ENCODE assay signal across 15 mouse cellular contexts in the genomic region with DNA sequence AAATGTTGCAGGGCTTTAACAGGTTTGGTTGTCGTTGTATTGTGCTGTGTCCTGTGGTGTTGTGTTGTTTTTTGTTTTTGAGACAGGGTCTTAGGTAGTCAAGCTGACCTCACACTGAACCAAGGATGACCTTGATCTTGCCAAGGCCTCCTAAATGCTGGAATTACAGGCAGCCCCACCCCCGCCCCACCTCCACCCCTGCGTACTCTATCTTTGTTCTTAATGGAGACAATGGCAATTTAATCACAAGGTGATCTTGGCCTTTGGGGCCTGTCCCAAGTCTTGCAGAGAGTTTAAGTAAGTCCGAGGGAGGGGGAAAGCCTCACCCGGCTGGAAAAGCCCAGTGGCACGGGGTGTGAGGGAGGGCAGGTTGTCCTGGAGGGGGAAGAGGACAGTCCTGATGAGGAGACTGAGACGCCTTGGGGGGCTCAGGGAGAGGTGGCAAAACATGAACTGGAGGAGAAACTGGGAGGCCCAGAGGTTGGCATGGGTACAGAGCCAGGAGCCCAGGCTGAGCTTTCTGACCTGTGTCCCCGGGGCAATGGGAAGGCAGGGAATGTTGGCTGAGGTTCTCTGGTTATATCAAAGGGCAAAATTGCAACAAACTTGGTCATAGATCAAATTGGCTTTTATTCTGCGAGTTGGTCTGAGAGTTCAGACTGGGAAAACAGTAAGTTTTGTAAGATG. TPM values are rescaled to one million over a fixed set of nuclear protein-coding genes. Genes with fewer than 3 reads are reported as not detected.
DNase-seq lines count a peak whose midpoint lies in the region; ATAC-seq and TF ChIP-seq lines count a peak whose summit lies in the region.
"Had no signal": no experiment of that assay in that cellular context is flagged by ENCODE, and none has a peak within 500 bp of the region (broad histone marks: within the 10 kb centered on the region; RNA-seq: fewer than 3 reads in every experiment).

No protein-coding gene starts in this region.

- no peaks in the 10 kb centered on the region for H3K4me1 ChIP-seq in forebrain, embryonic 11.5 days (replicated peaks; ENCODE audit: control insufficient read depth, insufficient read depth, low read length)
- no peaks in the 10 kb centered on the region for H3K4me1 ChIP-seq in forebrain, embryonic 12.5 days
- no peaks in the 10 kb centered on the region for H3K4me1 ChIP-seq in heart, adult 2 months (ENCODE audit: control insufficient read depth, insufficient read depth, low read length)
- H3K4me1 ChIP-seq: forebrain, embryonic 15.5 days; liver, embryonic 12.5 days had no signal

- H3K9ac ChIP-seq in forebrain, embryonic 11.5 days (ENCODE audit: low read length), result no peak overlapping the region
- no peak overlapping the region for H3K9ac ChIP-seq in forebrain, embryonic 12.5 days
- H3K9ac ChIP-seq in heart, adult 2 months (ENCODE audit: low read depth, low read length), result no peak overlapping the region
- H3K9ac ChIP-seq: forebrain, embryonic 15.5 days; liver, embryonic 12.5 days had no signal

- H3K36me3 ChIP-seq in forebrain, embryonic 11.5 days (ENCODE audit: control insufficient read depth, insufficient read depth, low read length), result no peaks in the 10 kb centered on the region
- H3K36me3 ChIP-seq in forebrain, embryonic 12.5 days (replicated peaks), result no peaks in the 10 kb centered on the region
- no peaks in the 10 kb centered on the region; the same call in 1 of the 2 replicates for H3K36me3 ChIP-seq in heart, adult 2 months (ENCODE audit: control insufficient read depth, insufficient read depth, low read length)
- H3K36me3 ChIP-seq: forebrain, embryonic 15.5 days; liver, embryonic 12.5 days had no signal

- H3K4me2 ChIP-seq in forebrain, embryonic 11.5 days (ENCODE audit: low read depth, low read length, severe bottlenecking), result no peak overlapping the region
- no peak overlapping the region for H3K4me2 ChIP-seq in forebrain, embryonic 12.5 days
- H3K4me2 ChIP-seq: forebrain, embryonic 15.5 days; liver, embryonic 12.5 days had no signal

- H3K9me3 ChIP-seq in forebrain, embryonic 11.5 days (ENCODE audit: control insufficient read depth, low read length), result no peaks in the 10 kb centered on the region
- no peaks in the 10 kb centered on the region for H3K9me3 ChIP-seq in forebrain, embryonic 12.5 days
- H3K9me3 ChIP-seq: forebrain, embryonic 15.5 days; liver, embryonic 12.5 days had no signal

- no peaks in the 10 kb centered on the region for H3K79me2 ChIP-seq in heart, adult 2 months (replicated peaks; ENCODE audit: control insufficient read depth, insufficient read depth, low read length)

- intact Hi-C loops in left cerebral cortex, postnatal 4 days (cut with DNase I), result no loop called here
- intact Hi-C loops in heart, adult 2 months (cut with DNase I), result no loop called here

- no peaks in the 10 kb centered on the region for H3K27me3 ChIP-seq in forebrain, embryonic 11.5 days (ENCODE audit: control insufficient read depth, insufficient read depth, low read length)
- H3K27me3 ChIP-seq in forebrain, embryonic 12.5 days, result no peaks in the 10 kb centered on the region
- no peaks in the 10 kb centered on the region for H3K27me3 ChIP-seq in heart, adult 2 months (ENCODE audit: control insufficient read depth, insufficient read depth, low read length)
- H3K27me3 ChIP-seq: forebrain, embryonic 15.5 days; liver, embryonic 12.5 days had no signal

- no peak overlapping the region for H3K27ac ChIP-seq in forebrain, embryonic 11.5 days (ENCODE audit: low read depth, low read length)
- H3K27ac ChIP-seq in forebrain, embryonic 12.5 days, result no peak overlapping the region
- no peak overlapping the region for H3K27ac ChIP-seq in heart, adult 2 months
- H3K27ac ChIP-seq: forebrain, embryonic 15.5 days; liver, embryonic 12.5 days had no signal

- no peak for TF ChIP-seq POLR2A in heart, adult 2 months (IDR thresholded peaks at IDR 0.05; ENCODE audit: insufficient read depth, low read depth, low read length)

- no peak for TF ChIP-seq CTCF in heart, adult 2 months (IDR thresholded peaks at IDR 0.05)

- H3K4me3 ChIP-seq in forebrain, embryonic 11.5 days (ENCODE audit: low read depth, low read length), result no peak overlapping the region
- no peak overlapping the region for H3K4me3 ChIP-seq in forebrain, embryonic 12.5 days (replicated peaks)
- no peak overlapping the region for H3K4me3 ChIP-seq in heart, adult 2 months
- H3K4me3 ChIP-seq: forebrain, embryonic 15.5 days; liver, embryonic 12.5 days had no signal

- DNase-seq in forebrain, embryonic 11.5 days (ENCODE audit: low spot score), result peak; percentile 49
- DNase-seq in ES-CJ7 (ENCODE audit: low read depth, low spot score), result peak; percentile 97
- DNase-seq in adrenal gland, postnatal 36 days, result peak; percentile 44 to 72
- peak; percentile 82 to 93 for DNase-seq in kidney, postnatal 36 days
- DNase-seq in layer of hippocampus, postnatal 25 days (ENCODE audit: extremely low spot score in 1 of 2, low spot score in 1 of 2), result no peak
- DNase-seq in left cerebral cortex, postnatal 4 days, result no peak
- DNase-seq in heart, adult 2 months, result no peak
- DNase-seq: cerebellum, adult 9-10 months; gastrocnemius, postnatal 14 days; lung, postnatal 4 days; thymus, adult 2 months had no signal

- TF ChIP-seq EP300 in heart, adult 2 months (IDR thresholded peaks at IDR 0.05; ENCODE audit: insufficient read depth, low read depth, low read length), result no peak

- WGBS in forebrain, embryonic 11.5 days, result 73% methylated on average over 9 of the region's 9 CpGs
- WGBS in forebrain, embryonic 12.5 days, result 77% methylated on average over 9 of the region's 9 CpGs
- WGBS in heart, adult 2 months, result 68% methylated on average over 9 of the region's 9 CpGs

- no peak for ATAC-seq in forebrain, embryonic 11.5 days (replicated peaks; ENCODE audit: low FRiP score)
- ATAC-seq in forebrain, embryonic 12.5 days (ENCODE audit: low FRiP score), result no peak
- ATAC-seq: forebrain, embryonic 15.5 days; hindbrain, embryonic 16.5 days; liver, embryonic 12.5 days had no signal

RNA-seq across cellular contexts. Expression of gene Pum1, which starts 22.9 kb away (rescaled TPM):
- polyA plus RNA-seq in forebrain, embryonic 11.5 days (2014; fragmentation: Nextera tagmentation; extraction: Ambion mirVana), result 122 and 131 TPM in 2 replicates
- polyA plus RNA-seq in forebrain, embryonic 12.5 days (2016; fragmentation: Nextera tagmentation; extraction: Ambion mirVana), result 134 and 141 TPM in 2 replicates
- total RNA-seq in adrenal gland, postnatal 36 days (2021), result 10 to 100 TPM; 77.2 to 80.1 TPM
- 100 to 1,000 TPM; 112 to 118 TPM for total RNA-seq in layer of hippocampus, postnatal 25 days (2021)
- total RNA-seq in left cerebral cortex, postnatal 4 days (2021), result 100 to 1,000 TPM; 137 to 139 TPM
- total RNA-seq in heart, adult 2 months (2021), result 10 to 100 TPM; 57.1 to 59.7 TPM
- 32.2 and 47.1 TPM in 2 replicates for polyA plus RNA-seq in heart, adult 2 months (2012; rRNA removed)

Comparison
In these comparisons a context has a peak if more than half of its experiments do, and no peak if none do; other contexts are left out.
1. DNase-seq: peak in forebrain, embryonic 11.5 days (single experiment), ES-CJ7 (single experiment), adrenal gland, postnatal 36 days (2 of 2) and kidney, postnatal 36 days (2 of 2); none in layer of hippocampus, postnatal 25 days (0 of 2), left cerebral cortex, postnatal 4 days (single experiment) and heart, adult 2 months (0 of 2).